Mouse (Mus musculus): ENCODE data around the gene Stxbp6. TPM values are rescaled to one million over a fixed set of nuclear protein-coding genes. Genes with fewer than 3 reads are reported as not detected.

The Stxbp6 gene
- total and polyA plus RNA-seq, 2 experiments from 2014 or later = 28.9 to 31.8 TPM

DNA sequence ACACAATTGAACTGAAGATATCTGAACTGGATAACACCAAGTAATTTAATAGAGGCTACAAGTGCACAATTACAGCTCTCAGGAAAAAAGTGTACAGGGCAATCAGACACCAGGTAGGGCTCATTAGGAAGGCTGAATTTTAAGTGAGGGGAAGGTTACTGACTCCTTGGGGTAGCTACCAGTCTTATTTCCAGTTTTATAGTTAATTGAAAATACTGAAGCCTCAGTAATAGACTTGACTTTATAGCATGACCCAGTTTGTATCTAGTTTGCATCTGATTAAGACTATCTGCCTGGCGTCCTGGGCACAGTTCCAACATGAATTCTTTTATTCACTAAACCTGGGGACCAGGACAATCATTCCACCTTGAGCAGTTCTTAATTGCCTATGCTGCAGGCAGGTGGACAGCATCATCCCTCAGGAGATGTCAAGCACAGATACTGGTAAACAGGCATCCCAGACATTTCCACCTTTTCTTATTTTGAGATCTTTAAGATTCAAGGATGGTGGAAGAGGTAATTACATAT is 171.2 kb downstream of the Stxbp6 start:
- ATAC-seq (ENCODE audit: low FRiP score) = no peak
- TF ChIP-seq CTCF (IDR thresholded peaks at IDR 0.05) = no peak

DNA sequence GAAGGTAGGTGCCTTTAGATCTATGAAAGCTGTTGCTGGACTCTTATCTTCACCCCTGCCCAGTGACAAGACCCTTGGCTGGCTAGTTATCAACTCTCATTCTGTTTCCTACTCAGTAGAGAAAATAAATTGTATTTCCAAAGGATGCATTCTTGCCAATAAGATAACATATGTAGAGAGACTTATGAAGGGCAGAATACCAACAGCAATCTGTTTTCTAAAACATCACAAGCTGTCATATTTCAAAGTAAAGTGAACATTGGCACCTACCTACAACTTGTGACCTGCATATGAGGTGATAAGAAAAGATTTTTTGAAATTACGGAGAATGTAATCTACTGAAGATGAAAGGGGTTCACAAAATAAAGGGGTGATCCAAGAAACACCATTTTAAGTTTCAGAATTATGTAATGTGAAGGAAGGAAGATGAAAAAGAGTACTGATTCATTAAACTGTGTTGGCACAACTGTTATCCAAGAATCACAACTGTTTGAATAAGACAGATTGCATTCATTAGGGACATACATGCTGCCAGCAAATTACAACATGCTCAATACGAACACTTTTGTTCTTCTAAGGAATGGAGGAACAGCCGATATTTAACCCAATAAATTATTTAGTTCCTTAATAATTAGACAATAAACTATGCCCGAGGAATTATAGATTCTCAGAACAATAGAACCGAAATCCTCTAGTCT is 175.2 kb downstream of the Stxbp6 start:
- H3K27me3 ChIP-seq (ENCODE audit: insufficient read depth, low read length) = no peaks in the 10 kb centered on the region
- H3K27ac ChIP-seq (ENCODE audit: low read depth, low read length) = no peak overlapping the region
- H3K9ac ChIP-seq (replicated peaks; ENCODE audit: low read length, poor library complexity, severe bottlenecking) = no peak overlapping the region
- WGBS = 85% methylated on average over 5 of the region's 5 CpGs
- no peaks in the 10 kb centered on the region for H3K9me3 ChIP-seq (ENCODE audit: low read length)
- no peaks in the 10 kb centered on the region for H3K36me3 ChIP-seq (ENCODE audit: insufficient read depth, low read length)
- DNase-seq (ENCODE audit: low spot score) (no peak), ATAC-seq (ENCODE audit: low FRiP score) (no peak)
- H3K4me1 ChIP-seq (ENCODE audit: insufficient read depth, low read length) = no peaks in the 10 kb centered on the region
- no peak overlapping the region for H3K4me2 ChIP-seq (ENCODE audit: low read depth, low read length, poor library complexity, severe bottlenecking)
- no peak for TF ChIP-seq CTCF (IDR thresholded peaks at IDR 0.05)
- H3K4me3 ChIP-seq (ENCODE audit: low read depth, low read length) = no peak overlapping the region

More for the DNA sequence above, 171.2 kb downstream of the Stxbp6 start:
- Histone ChIP-seq H3K27me3 (ENCODE audit: insufficient read depth, low read length) (no peaks in the 10 kb centered on the region), H3K9me3 (ENCODE audit: low read length) (no peaks in the 10 kb centered on the region), H3K9ac (replicated peaks; ENCODE audit: low read length, poor library complexity, severe bottlenecking) (no peak overlapping the region), H3K4me1 (ENCODE audit: insufficient read depth, low read length) (no peaks in the 10 kb centered on the region), H3K4me3 (ENCODE audit: low read depth, low read length) (no peak overlapping the region), H3K36me3 (ENCODE audit: insufficient read depth, low read length) (no peaks in the 10 kb centered on the region), H3K4me2 (ENCODE audit: low read depth, low read length, poor library complexity, severe bottlenecking) (no peak overlapping the region), H3K27ac (ENCODE audit: low read depth, low read length) (no peak overlapping the region)
- WGBS = 34% methylated on average over 1 of the region's 1 CpGs
- DNase-seq (ENCODE audit: low spot score) = peak; percentile 49

DNA sequence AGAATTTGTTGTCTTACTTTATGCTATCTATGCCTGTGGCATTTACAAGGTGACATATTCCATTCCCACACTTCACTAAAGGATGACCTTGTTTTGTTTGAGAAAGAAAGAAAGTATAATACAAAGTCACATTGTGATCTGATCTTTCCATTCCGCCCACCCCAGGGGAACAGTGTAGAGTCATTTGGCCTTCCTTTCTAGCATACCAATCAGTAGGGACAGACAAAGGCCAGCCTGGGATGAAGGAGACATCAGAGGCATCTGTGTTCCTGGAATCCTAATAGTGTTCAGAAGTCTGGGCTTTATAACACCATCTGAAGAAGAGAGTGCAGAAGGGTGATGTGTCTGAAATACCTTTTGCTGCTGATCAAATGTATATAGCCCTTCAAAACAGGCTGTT is 178.0 kb downstream of the Stxbp6 start:
- no peak overlapping the region for H3K27ac ChIP-seq (ENCODE audit: low read depth, low read length)
- H3K4me1 ChIP-seq (ENCODE audit: insufficient read depth, low read length) = no peaks in the 10 kb centered on the region
- H3K4me3 ChIP-seq (ENCODE audit: low read depth, low read length) = no peak overlapping the region
- no peaks in the 10 kb centered on the region for H3K27me3 ChIP-seq (ENCODE audit: insufficient read depth, low read length)
- no peaks in the 10 kb centered on the region for H3K36me3 ChIP-seq (ENCODE audit: insufficient read depth, low read length)
- no peak for TF ChIP-seq CTCF (IDR thresholded peaks at IDR 0.05)
- DNase-seq (ENCODE audit: low spot score) (no peak), ATAC-seq (ENCODE audit: low FRiP score) (no peak)
- H3K9ac ChIP-seq (replicated peaks; ENCODE audit: low read length, poor library complexity, severe bottlenecking) = no peak overlapping the region
- H3K9me3 ChIP-seq (ENCODE audit: low read length) = no peaks in the 10 kb centered on the region
- H3K4me2 ChIP-seq (ENCODE audit: low read depth, low read length, poor library complexity, severe bottlenecking) = no peak overlapping the region
- 78% methylated on average over 1 of the region's 1 CpGs for WGBS

DNA sequence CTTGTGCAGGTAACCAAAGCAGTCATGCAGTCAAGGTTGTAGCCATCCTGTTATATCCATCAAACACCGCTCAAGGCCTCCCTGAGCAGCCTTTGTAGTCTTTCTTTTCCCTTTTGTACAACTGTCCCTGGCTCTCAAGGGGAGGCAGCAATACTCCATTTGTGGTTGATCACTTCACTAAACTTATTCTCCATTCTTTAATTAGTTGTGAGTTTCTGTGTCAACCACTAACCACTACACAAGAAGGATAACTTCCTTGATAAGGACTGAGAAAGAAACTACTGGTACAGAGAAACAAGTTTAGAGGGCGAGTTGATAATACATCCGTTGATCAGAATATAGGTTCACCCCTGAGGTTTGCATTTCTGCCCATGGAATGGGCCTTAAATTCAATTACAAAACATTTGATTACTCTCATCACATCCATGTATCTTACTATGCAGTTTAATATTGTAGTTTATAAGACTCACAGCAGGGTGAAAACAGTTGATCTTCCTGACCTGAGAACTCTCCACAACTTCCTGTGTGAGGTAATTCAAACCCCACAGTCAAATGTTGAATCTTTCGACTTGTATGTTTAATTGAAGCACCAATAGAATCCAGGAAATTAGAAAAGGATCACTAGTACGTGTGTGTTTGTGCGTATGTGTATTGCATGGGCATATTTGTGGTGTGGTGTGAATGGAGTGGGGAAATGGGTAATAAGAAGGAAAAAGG is 184.7 kb downstream of the Stxbp6 start:
- DNase-seq (ENCODE audit: low spot score) = no peak
- no peak overlapping the region for H3K9ac ChIP-seq (replicated peaks; ENCODE audit: low read length, poor library complexity, severe bottlenecking)
- no peak overlapping the region for H3K4me2 ChIP-seq (ENCODE audit: low read depth, low read length, poor library complexity, severe bottlenecking)
- no peaks in the 10 kb centered on the region for H3K9me3 ChIP-seq (ENCODE audit: low read length)
- H3K4me1 ChIP-seq (ENCODE audit: insufficient read depth, low read length) = no peaks in the 10 kb centered on the region
- 92% methylated on average over 6 of the region's 6 CpGs for WGBS
- no peak for ATAC-seq (ENCODE audit: low FRiP score)
- H3K27me3 ChIP-seq (ENCODE audit: insufficient read depth, low read length) = no peaks in the 10 kb centered on the region
- H3K27ac ChIP-seq (ENCODE audit: low read depth, low read length) = no peak overlapping the region
- H3K36me3 ChIP-seq (ENCODE audit: insufficient read depth, low read length) = no peaks in the 10 kb centered on the region
- TF ChIP-seq CTCF (IDR thresholded peaks at IDR 0.05) = no peak
- no peak overlapping the region for H3K4me3 ChIP-seq (ENCODE audit: low read depth, low read length)

DNA sequence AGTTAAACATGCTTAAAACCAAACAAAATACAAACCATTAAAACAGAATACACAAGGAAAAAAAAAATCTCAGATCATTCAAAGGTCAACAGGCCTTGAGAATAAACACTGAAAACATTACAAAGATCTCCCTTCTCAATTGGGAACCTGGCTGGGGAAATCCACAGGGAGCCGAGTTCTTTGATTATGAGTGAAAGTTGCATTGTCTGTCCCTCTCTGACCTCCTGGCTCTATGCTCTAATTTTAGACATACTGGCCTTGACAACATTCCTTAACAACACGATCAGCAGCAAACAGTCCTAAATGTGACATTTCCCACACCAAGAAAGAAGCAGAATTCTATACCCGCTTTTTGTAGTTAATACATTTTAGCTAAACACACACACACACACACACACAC is 187.7 kb downstream of the Stxbp6 start:
- no peak overlapping the region for H3K4me3 ChIP-seq (ENCODE audit: low read depth, low read length)
- H3K4me1 ChIP-seq (ENCODE audit: insufficient read depth, low read length) = no peaks in the 10 kb centered on the region
- H3K4me2 ChIP-seq (ENCODE audit: low read depth, low read length, poor library complexity, severe bottlenecking) = no peak overlapping the region
- ATAC-seq (ENCODE audit: low FRiP score) = no peak
- TF ChIP-seq CTCF (IDR thresholded peaks at IDR 0.05) = no peak
- no peak overlapping the region for H3K27ac ChIP-seq (ENCODE audit: low read depth, low read length)
- DNase-seq (ENCODE audit: low spot score) = no peak
- no peaks in the 10 kb centered on the region for H3K36me3 ChIP-seq (ENCODE audit: insufficient read depth, low read length)
- H3K9me3 ChIP-seq (ENCODE audit: low read length) = no peaks in the 10 kb centered on the region
- no peaks in the 10 kb centered on the region for H3K27me3 ChIP-seq (ENCODE audit: insufficient read depth, low read length)
- H3K9ac ChIP-seq (replicated peaks; ENCODE audit: low read length, poor library complexity, severe bottlenecking) = no peak overlapping the region
- 29% methylated on average over 3 of the region's 3 CpGs for WGBS

DNA sequence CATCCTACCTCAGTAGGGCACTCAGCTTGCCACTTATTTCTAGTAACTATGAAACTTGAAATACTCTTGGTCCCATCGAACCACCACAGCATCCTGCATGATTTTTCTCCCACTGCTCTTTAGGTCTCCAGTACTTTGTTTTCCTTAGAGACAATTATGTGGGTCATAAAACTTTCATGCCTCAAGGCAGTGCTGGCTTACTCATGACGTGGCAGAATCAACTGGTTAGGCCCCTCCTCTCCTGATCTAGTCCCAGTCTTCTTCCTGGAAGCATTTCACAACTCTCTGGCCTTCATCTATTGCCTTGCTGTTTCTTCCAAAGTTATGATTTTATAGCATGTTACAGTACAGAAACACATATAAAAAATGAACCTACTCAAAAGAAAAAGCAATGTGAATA is 201.8 kb downstream of the Stxbp6 start:
- H3K9ac ChIP-seq (replicated peaks; ENCODE audit: low read length, poor library complexity, severe bottlenecking) = no peak overlapping the region
- DNase-seq (ENCODE audit: low spot score) (no peak), ATAC-seq (ENCODE audit: low FRiP score) (no peak)
- no peak for TF ChIP-seq CTCF (IDR thresholded peaks at IDR 0.05)
- H3K9me3 ChIP-seq (ENCODE audit: low read length) = no peaks in the 10 kb centered on the region
- no peaks in the 10 kb centered on the region for H3K36me3 ChIP-seq (ENCODE audit: insufficient read depth, low read length)
- WGBS = 87% methylated on average over 2 of the region's 2 CpGs
- no peak overlapping the region for H3K27ac ChIP-seq (ENCODE audit: low read depth, low read length)
- H3K4me1 ChIP-seq (ENCODE audit: insufficient read depth, low read length) = no peaks in the 10 kb centered on the region
- no peak overlapping the region for H3K4me3 ChIP-seq (ENCODE audit: low read depth, low read length)
- H3K4me2 ChIP-seq (ENCODE audit: low read depth, low read length, poor library complexity, severe bottlenecking) = no peak overlapping the region
- H3K27me3 ChIP-seq (ENCODE audit: insufficient read depth, low read length) = no peaks in the 10 kb centered on the region

Data from midbrain, postnatal 0 days (tissue).